Mouse (Mus musculus): Measurements from ENCODE around the gene Tenm4. TPM values are rescaled to one million over a fixed set of nuclear protein-coding genes. Genes with fewer than 3 reads are reported as not detected.

Gene Tenm4
- total and polyA plus RNA-seq, 3 experiments: 0.03 to 0.26 (median 0.04) TPM

DNA sequence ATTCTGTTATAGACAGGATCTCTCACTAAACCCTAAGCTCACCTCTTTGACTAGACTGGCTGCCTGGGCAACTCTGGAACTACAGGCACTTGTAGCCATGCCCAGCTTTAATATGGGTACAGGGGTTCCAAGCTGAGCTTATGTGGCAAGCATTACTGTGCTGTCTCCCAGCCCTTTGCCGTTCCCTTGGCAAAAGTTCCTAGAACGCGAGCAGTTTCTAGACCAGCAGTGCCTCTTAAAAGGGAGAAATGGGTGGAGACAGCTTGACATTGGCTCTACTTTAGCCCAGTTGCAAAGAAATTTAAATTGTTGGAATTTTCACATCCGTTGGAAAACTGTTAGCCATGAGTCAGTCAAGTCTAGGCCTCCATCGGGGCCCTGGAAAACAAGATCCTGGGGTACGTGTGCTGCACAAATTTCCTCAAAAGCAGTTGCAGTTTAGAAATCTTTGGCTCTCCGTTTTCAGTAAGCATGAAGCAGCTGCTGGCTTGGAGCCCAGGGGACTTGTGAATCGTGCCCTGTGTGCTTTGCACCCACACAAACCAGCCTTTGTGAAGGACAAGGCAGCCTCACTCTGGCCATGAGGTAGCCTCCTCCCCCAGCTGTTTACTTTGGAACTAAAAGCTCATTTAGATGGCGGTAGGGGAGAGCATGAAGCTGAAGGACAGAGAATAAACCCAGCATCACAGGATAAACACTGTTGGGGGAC is 625.1 kb downstream of the Tenm4 start:
- no peak overlapping the region for H3K27ac ChIP-seq (ENCODE audit: insufficient read depth, low read depth)
- no peak overlapping the region for H3K4me3 ChIP-seq (replicated peaks in 1 of 3; ENCODE audit: low read depth in 2 of 3, low read length in 2 of 3, poor library complexity in 1 of 3)
- no peak for DNase-seq (ENCODE audit: extremely low read depth)
- no peaks in the 10 kb centered on the region for H3K79me2 ChIP-seq (replicated peaks; ENCODE audit: control insufficient read depth, extremely low read depth, insufficient read depth, poor library complexity, severe bottlenecking)
- dilution Hi-C loops (cut with MboI; ENCODE audit: extremely low pct_ligation_motif_present, extremely low pct_unique_long_range_greater_than_20kb, low sequenced_read_pairs) (no loop called here), in situ Hi-C loops (cut with MboI; ENCODE audit: low pct_ligation_motif_present, low pct_unique_long_range_greater_than_20kb, low sequenced_read_pairs) (loop anchor here (10.0 kb wide), 1 partner anchor 109 kb away; no protein-coding TSS in a partner anchor)
- H3K9me3 ChIP-seq (replicated peaks; ENCODE audit: low read length): no peaks in the 10 kb centered on the region
- no peaks in the 10 kb centered on the region for H3K36me3 ChIP-seq (replicated peaks in 1 of 2; ENCODE audit: control insufficient read depth in 1 of 2, insufficient read depth in 1 of 2, low read length in 1 of 2)
- H3K9ac ChIP-seq (ENCODE audit: insufficient read depth, low read depth): no peak overlapping the region
- TF ChIP-seq KAT2A (IDR thresholded peaks at IDR 0.05; ENCODE audit: insufficient replicate concordance, low read length) (no peak), SIN3A (IDR thresholded peaks at IDR 0.05; ENCODE audit: low read length) (no peak), RAD21 (IDR thresholded peaks at IDR 0.05; ENCODE audit: low read depth, low read length) (no peak), JUND (conservative IDR thresholded peaks at IDR 0.05; ENCODE audit: low read depth, low read length) (no peak), ZNF384 (IDR thresholded peaks at IDR 0.05; ENCODE audit: low read depth, low read length) (no peak), BHLHE40 (IDR thresholded peaks at IDR 0.05; ENCODE audit: low read depth, low read length) (no peak), ZKSCAN1 (IDR thresholded peaks at IDR 0.05; ENCODE audit: borderline replicate concordance, low read depth, low read length) (no peak), MXI1 (IDR thresholded peaks at IDR 0.05; ENCODE audit: low read depth, low read length) (no peak), ETS1 (conservative IDR thresholded peaks at IDR 0.05; ENCODE audit: low read depth, low read length) (no peak), EP300 (IDR thresholded peaks at IDR 0.05; ENCODE audit: low read length) (no peak), ZMIZ1 (IDR thresholded peaks at IDR 0.05; ENCODE audit: low read depth, low read length) (no peak), NELFE (IDR thresholded peaks at IDR 0.05; ENCODE audit: low read depth, low read length) (no peak), CHD2 (IDR thresholded peaks at IDR 0.05; ENCODE audit: low read length) (no peak)
- peaks cover 0 to 8% of the 10 kb centered on the region in 2 experiments; a peak in 2 of 4 replicates for H3K4me1 ChIP-seq (ENCODE audit: control insufficient read depth in 1 of 2, insufficient read depth in 2 of 2)
- H3K27me3 ChIP-seq (replicated peaks): no peaks in the 10 kb centered on the region
- H3K4me2 ChIP-seq (ENCODE audit: insufficient read depth, low read depth, poor library complexity, severe bottlenecking): no peak overlapping the region

DNA sequence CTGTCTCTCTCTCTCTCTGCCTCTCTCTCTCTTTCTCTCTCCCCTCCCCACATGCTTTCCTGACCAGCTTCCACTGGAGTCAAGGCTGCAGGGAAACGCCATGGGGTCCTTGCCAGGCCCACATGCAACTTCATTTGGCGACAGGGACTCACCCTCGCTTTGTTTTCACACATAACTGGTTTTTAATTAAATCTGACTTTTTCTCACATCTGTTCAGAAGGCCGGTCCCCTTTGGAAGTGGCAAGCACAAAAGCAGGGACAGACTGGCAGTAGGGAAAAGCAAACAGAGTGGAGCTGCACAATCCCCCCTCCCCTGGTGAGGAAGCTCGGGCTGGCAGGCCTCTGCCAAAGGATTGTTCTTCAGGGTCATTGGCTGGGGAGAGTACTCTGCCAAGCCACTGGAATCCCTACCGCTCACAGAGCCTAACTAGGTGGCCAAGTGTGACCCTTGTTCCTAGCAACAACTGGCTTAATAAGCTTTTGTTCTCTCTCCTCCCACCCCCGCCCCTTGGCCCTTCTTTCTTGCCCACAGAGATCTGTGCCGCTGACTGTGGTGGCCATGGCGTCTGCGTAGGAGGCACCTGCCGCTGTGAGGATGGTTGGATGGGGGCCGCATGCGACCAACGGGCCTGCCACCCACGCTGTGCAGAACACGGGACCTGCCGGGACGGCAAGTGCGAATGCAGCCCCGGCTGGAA is 625.9 kb downstream of the Tenm4 start:
- H3K9me3 ChIP-seq (replicated peaks; ENCODE audit: low read length): no peaks in the 10 kb centered on the region
- dilution Hi-C loops (cut with MboI; ENCODE audit: extremely low pct_ligation_motif_present, extremely low pct_unique_long_range_greater_than_20kb, low sequenced_read_pairs) (no loop called here), in situ Hi-C loops (cut with MboI; ENCODE audit: low pct_ligation_motif_present, low pct_unique_long_range_greater_than_20kb, low sequenced_read_pairs) (loop anchor here (10.0 kb wide), 1 partner anchor 108 kb away; no protein-coding TSS in a partner anchor)
- no peak overlapping the region for H3K4me2 ChIP-seq (ENCODE audit: insufficient read depth, low read depth, poor library complexity, severe bottlenecking)
- no peak overlapping the region for H3K9ac ChIP-seq (ENCODE audit: insufficient read depth, low read depth)
- no peak for DNase-seq (ENCODE audit: extremely low read depth)
- H3K27me3 ChIP-seq (replicated peaks): no peaks in the 10 kb centered on the region
- H3K36me3 ChIP-seq (replicated peaks in 1 of 2; ENCODE audit: control insufficient read depth in 1 of 2, insufficient read depth in 1 of 2, low read length in 1 of 2): no peaks in the 10 kb centered on the region
- H3K27ac ChIP-seq (ENCODE audit: insufficient read depth, low read depth): no peak overlapping the region
- H3K4me3 ChIP-seq (replicated peaks in 1 of 3; ENCODE audit: low read depth in 2 of 3, low read length in 2 of 3, poor library complexity in 1 of 3): no peak overlapping the region
- peaks cover 0 to 8% of the 10 kb centered on the region in 2 experiments; a peak in 2 of 4 replicates for H3K4me1 ChIP-seq (ENCODE audit: control insufficient read depth in 1 of 2, insufficient read depth in 2 of 2)
- no peaks in the 10 kb centered on the region for H3K79me2 ChIP-seq (replicated peaks; ENCODE audit: control insufficient read depth, extremely low read depth, insufficient read depth, poor library complexity, severe bottlenecking)
- TF ChIP-seq BHLHE40 (IDR thresholded peaks at IDR 0.05; ENCODE audit: low read depth, low read length) (no peak), MAFK (IDR thresholded peaks at IDR 0.05; ENCODE audit: insufficient replicate concordance, low read length) (no peak), TCF12 (IDR thresholded peaks at IDR 0.05; ENCODE audit: low read depth, low read length) (no peak), POLR2AphosphoS2 (IDR thresholded peaks at IDR 0.05; ENCODE audit: low read depth, low read length) (no peak), MXI1 (IDR thresholded peaks at IDR 0.05; ENCODE audit: low read depth, low read length) (no peak), ZC3H11A (IDR thresholded peaks at IDR 0.05; ENCODE audit: low read depth, low read length) (no peak), UBTF (IDR thresholded peaks at IDR 0.05; ENCODE audit: low read depth, low read length) (no peak), NRF1 (IDR thresholded peaks at IDR 0.05; ENCODE audit: low read depth, low read length) (no peak), KAT2A (IDR thresholded peaks at IDR 0.05; ENCODE audit: insufficient replicate concordance, low read length) (no peak), MYC (IDR thresholded peaks at IDR 0.05; ENCODE audit: low read depth, low read length) (no peak), ZNF384 (IDR thresholded peaks at IDR 0.05; ENCODE audit: low read depth, low read length) (no peak)

All from CH12.LX (cell line).